Mouse (Mus musculus) embryonic fibroblast, embryonic 13.5 days (primary cell): ENCODE results near the gene 3110082J24Rik. TPM values are rescaled to one million over a fixed set of nuclear protein-coding genes. Genes with fewer than 3 reads are reported as not detected.

Experiments used
- H3K27ac ChIP-seq: 2 replicates; pipeline ENCODE4 v1.5.1; 2012; ENCODE audit warnings: low read length, control low read depth, inconsistent platforms; ENCODE audit not compliant: insufficient read depth
- H3K4me1 ChIP-seq: 2 replicates; pipeline ENCODE4 v1.6.1; 2011; ENCODE audit warnings: low read length; ENCODE audit not compliant: control insufficient read depth, insufficient read depth
- H3K4me3 ChIP-seq: 2 replicates; pipeline ENCODE4 v1.5.1; 2011; ENCODE audit warnings: mild to moderate bottlenecking, control low read depth, low read length; ENCODE audit not compliant: insufficient read depth
- CTCF ChIP-seq: IDR thresholded peaks from 2 replicates; pipeline ENCODE4 v1.5.1; 2011; ENCODE audit warnings: mild to moderate bottlenecking, control low read depth, low read length, moderate library complexity, borderline replicate concordance; ENCODE audit not compliant: insufficient read depth
- POLR2A ChIP-seq: IDR thresholded peaks from 2 replicates; pipeline ENCODE4 v1.6.1; 2011; ENCODE audit warnings: low read depth, mild to moderate bottlenecking, control low read depth, low read length, moderate library complexity
- polyA plus RNA-seq: library from polyadenylated mRNA; stranded (reverse); fragments of >200 nt; gene quantifications from 2 replicates; pipeline ENCODE4 v1.2.4, GENCODE M21; 2011; ENCODE audit warnings: low read depth; ENCODE audit not compliant: missing spikeins, insufficient read length

The 3110082J24Rik gene
- polyA plus RNA-seq, 1 experiment, result not detected

- no peak for TF ChIP-seq CTCF
- no peak for TF ChIP-seq POLR2A
- H3K4me1 ChIP-seq, result no peaks in the 10 kb centered on the region
- no peak overlapping the region for H3K4me3 ChIP-seq
- no peak overlapping the region for H3K27ac ChIP-seq
These were observed 14.2 kb upstream of the 3110082J24Rik start for GRCm38 (mm10) chr5:30120106-30120505.

GRCm38 (mm10) chr5:30119163-30119562, 13.3 kb upstream of the 3110082J24Rik start:
- Histone ChIP-seq H3K4me1 (no peaks in the 10 kb centered on the region), H3K4me3 (no peak overlapping the region), H3K27ac (no peak overlapping the region)
- TF ChIP-seq CTCF (no peak), POLR2A (no peak)

GRCm38 (mm10) chr5:30118018-30118417, 12.1 kb upstream of the 3110082J24Rik start:
- TF ChIP-seq POLR2A, result no peak
- no peak for TF ChIP-seq CTCF

GRCm38 (mm10) chr5:30115718-30116117, 9.8 kb upstream of the 3110082J24Rik start:
- Histone ChIP-seq H3K4me3 (no peak overlapping the region), H3K4me1 (peaks cover under 1% of the 10 kb centered on the region; the same call in 1 of the 2 replicates), H3K27ac (no peak overlapping the region)
- TF ChIP-seq CTCF (0 out of 2 replicates have a peak, but pooled peaks have one; percentile 8), POLR2A (no peak)

More at GRCm38 (mm10) chr5:30118018-30118417, 12.1 kb upstream of the 3110082J24Rik start:
- Histone ChIP-seq H3K4me1 (no peaks in the 10 kb centered on the region), H3K4me3 (no peak overlapping the region), H3K27ac (no peak overlapping the region)

GRCm38 (mm10) chr5:30114761-30115140, 8.9 kb upstream of the 3110082J24Rik start:
- H3K4me1 ChIP-seq, result peaks cover 3% of the 10 kb centered on the region; the same call in 1 of the 2 replicates
- H3K27ac ChIP-seq, result no peak overlapping the region
- no peak overlapping the region for H3K4me3 ChIP-seq
- TF ChIP-seq CTCF, result no peak
- TF ChIP-seq POLR2A, result no peak

GRCm38 (mm10) chr5:30113881-30114760, 8.2 kb upstream of the 3110082J24Rik start:
- Histone ChIP-seq H3K4me3 (no peak overlapping the region), H3K27ac (no peak overlapping the region)
- TF ChIP-seq CTCF (peak; percentile 58), POLR2A (no peak)

GRCm38 (mm10) chr5:30112533-30113068, 6.7 kb upstream of the 3110082J24Rik start:
- Histone ChIP-seq H3K4me1 (peaks cover 3% of the 10 kb centered on the region; the same call in 1 of the 2 replicates), H3K4me3 (no peak overlapping the region), H3K27ac (no peak overlapping the region)
- TF ChIP-seq CTCF (no peak), POLR2A (no peak)

More at GRCm38 (mm10) chr5:30113881-30114760, 8.2 kb upstream of the 3110082J24Rik start:
- peaks cover 3% of the 10 kb centered on the region; the same call in 1 of the 2 replicates for H3K4me1 ChIP-seq

- Histone ChIP-seq H3K4me3 (no peak overlapping the region), H3K27ac (no peak overlapping the region), H3K4me1 (peaks cover 3% of the 10 kb centered on the region; the same call in 1 of the 2 replicates)
- TF ChIP-seq CTCF (no peak), POLR2A (no peak)
These were observed 5.9 kb upstream of the 3110082J24Rik start for GRCm38 (mm10) chr5:30111771-30112170.

- peaks cover 3% of the 10 kb centered on the region; the same call in 1 of the 2 replicates for H3K4me1 ChIP-seq
- TF ChIP-seq POLR2A (no peak), CTCF (no peak)
- H3K4me3 ChIP-seq, result no peak overlapping the region
- no peak overlapping the region for H3K27ac ChIP-seq
These were observed 5.2 kb upstream of the 3110082J24Rik start for GRCm38 (mm10) chr5:30111126-30111525.

- TF ChIP-seq POLR2A (no peak), CTCF (no peak)
- Histone ChIP-seq H3K4me3 (no peak overlapping the region), H3K27ac (no peak overlapping the region), H3K4me1 (peaks cover 3% of the 10 kb centered on the region; the same call in 1 of the 2 replicates)
These were observed 4.6 kb upstream of the 3110082J24Rik start for GRCm38 (mm10) chr5:30110371-30111060.
